Mouse (Mus musculus): ENCODE results near the gene Tmem54. TPM values are rescaled to one million over a fixed set of nuclear protein-coding genes. Genes with fewer than 3 reads are reported as not detected.
A peak's percentile ranks its signal among the peaks of the same experiment; 100 is the strongest.

The Tmem54 gene
- polyA plus RNA-seq, 1 experiment from 2014 or later = 2.0 TPM

- no peak for DNase-seq (ENCODE audit: low spot score)
Measured at GRCm38 (mm10) chr4:129128582-129129338, 23.4 kb downstream of the Tmem54 start.

- no peak for DNase-seq (ENCODE audit: low spot score)
Measured at GRCm38 (mm10) chr4:129129387-129129786, 24.0 kb downstream of the Tmem54 start.

- DNase-seq (ENCODE audit: low spot score) = peak; percentile 62
Measured at GRCm38 (mm10) chr4:129130149-129130548, 24.8 kb downstream of the Tmem54 start.

GRCm38 (mm10) chr4:129130755-129131303 lies 25.5 kb downstream of the Tmem54 start:
- peak; percentile 72 for DNase-seq (ENCODE audit: low spot score)

GRCm38 (mm10) chr4:129134799-129135585 lies 29.6 kb downstream of the Tmem54 start:
- peak; percentile 63 for DNase-seq (ENCODE audit: low spot score)

- DNase-seq (ENCODE audit: low spot score) = no peak
Measured at GRCm38 (mm10) chr4:129135637-129136036, 30.3 kb downstream of the Tmem54 start.

- DNase-seq (ENCODE audit: low spot score) = no peak
Measured at GRCm38 (mm10) chr4:129136189-129136578, 30.8 kb downstream of the Tmem54 start.

GRCm38 (mm10) chr4:129136579-129137391 lies 31.4 kb downstream of the Tmem54 start, which contains the start of gene Fndc5:
Gene Fndc5, plus strand, starts transcription at chr4:129136999.
- DNase-seq (ENCODE audit: low spot score) = no peak

GRCm38 (mm10) chr4:129137392-129138321 lies 32.3 kb downstream of the Tmem54 start:
- no peak for DNase-seq (ENCODE audit: low spot score)

- no peak for DNase-seq (ENCODE audit: low spot score)
Measured at GRCm38 (mm10) chr4:129139642-129140041, 34.3 kb downstream of the Tmem54 start.

- no peak for DNase-seq (ENCODE audit: low spot score)
Measured at GRCm38 (mm10) chr4:129140808-129141207, 35.5 kb downstream of the Tmem54 start.

GRCm38 (mm10) chr4:129141560-129142438 lies 36.5 kb downstream of the Tmem54 start:
- no peak for DNase-seq (ENCODE audit: low spot score)

- DNase-seq (ENCODE audit: low spot score) = no peak
Measured at GRCm38 (mm10) chr4:129142439-129143045, 37.2 kb downstream of the Tmem54 start.

GRCm38 (mm10) chr4:129143509-129143908 lies 38.2 kb downstream of the Tmem54 start:
- peak; percentile 9 for DNase-seq (ENCODE audit: low spot score)

GRCm38 (mm10) chr4:129144401-129145367 lies 39.3 kb downstream of the Tmem54 start:
- DNase-seq (ENCODE audit: low spot score) = no peak

- no peak for DNase-seq (ENCODE audit: low spot score)
Measured at GRCm38 (mm10) chr4:129145411-129145810, 40.1 kb downstream of the Tmem54 start.

- no peak for DNase-seq (ENCODE audit: low spot score)
Measured at GRCm38 (mm10) chr4:129145943-129146342, 40.6 kb downstream of the Tmem54 start.
